Mouse (Mus musculus): ENCODE measurements around the gene Aco1. TPM values are rescaled to one million over a fixed set of nuclear protein-coding genes. Genes with fewer than 3 reads are reported as not detected.
"Not testable (repeated sequence)": the region's sequence is repeated elsewhere in the genome, so short reads cannot be mapped to it uniquely, and the experiment has no call there.

Gene Aco1
- 45.3 and 49.4 TPM in 2 replicates for polyA plus RNA-seq (2015; fragmentation: Nextera tagmentation; extraction: Ambion mirVana)

DNA sequence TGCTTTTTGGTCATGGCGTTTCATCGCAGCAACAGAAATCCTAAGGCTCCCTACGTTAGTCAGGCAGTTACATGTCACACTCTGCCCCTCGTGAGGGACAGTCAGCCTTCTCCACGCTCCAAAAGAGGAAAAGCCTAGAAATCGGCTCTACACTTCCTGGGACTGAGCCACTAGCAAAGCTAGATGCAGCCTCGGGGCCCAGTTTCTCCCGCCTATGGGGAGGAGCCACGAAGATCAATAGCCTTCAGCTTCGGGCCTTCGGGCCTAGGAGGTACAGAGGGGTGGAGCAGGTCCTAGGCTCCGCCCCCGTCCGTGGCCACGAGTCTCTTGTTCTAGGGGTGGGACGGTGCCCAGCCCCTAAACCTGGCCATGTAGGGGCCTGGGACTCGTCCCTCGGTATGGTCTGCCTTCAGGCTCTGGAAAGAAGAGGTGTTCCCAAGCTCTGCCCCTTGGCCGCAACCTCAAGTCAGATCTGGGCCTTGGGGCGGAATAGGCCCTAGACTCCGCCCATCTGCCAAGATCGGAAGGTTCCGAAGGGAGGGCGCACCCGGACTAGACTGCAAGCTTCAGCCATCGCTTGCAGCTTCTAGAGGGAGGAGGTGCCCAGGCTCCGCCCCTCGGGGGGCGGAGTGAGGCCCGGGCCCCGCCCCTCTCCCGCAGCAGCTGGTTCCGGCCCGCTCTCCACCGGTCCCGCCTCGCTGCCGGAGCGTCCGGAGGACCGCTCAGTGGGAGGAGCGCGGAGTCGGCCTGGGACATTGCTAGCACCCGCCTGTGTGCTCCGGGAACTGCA, at the start of gene Aco1:
Gene Aco1, plus strand, starts transcription at position 339 of the 790 bp plus-strand sequence.
- WGBS = under 1% methylated on average over 46 of the region's 46 CpGs
- H3K36me3 ChIP-seq (ENCODE audit: control insufficient read depth, insufficient read depth, low read length) = no peaks in the 10 kb centered on the region
- H3K4me1 ChIP-seq (ENCODE audit: control insufficient read depth, insufficient read depth, low read depth, low read length) = peaks cover 18% of the 10 kb centered on the region
- H3K27me3 ChIP-seq (replicated peaks; ENCODE audit: control insufficient read depth, insufficient read depth, low read length) = no peaks in the 10 kb centered on the region
- no peaks in the 10 kb centered on the region for H3K9me3 ChIP-seq (ENCODE audit: control insufficient read depth, low read length)
- peak within 1 kb of the TSS; percentile 79 for H3K4me2 ChIP-seq (ENCODE audit: low read length)
- H3K27ac ChIP-seq (ENCODE audit: low read depth, low read length) = peak within 1 kb of the TSS; percentile 89
- H3K9ac ChIP-seq (ENCODE audit: low read depth, low read length) = peak within 1 kb of the TSS; percentile 81
- H3K4me3 ChIP-seq (ENCODE audit: low read length) = peak within 1 kb of the TSS; percentile 70
- ATAC-seq = peak; percentile 98

DNA sequence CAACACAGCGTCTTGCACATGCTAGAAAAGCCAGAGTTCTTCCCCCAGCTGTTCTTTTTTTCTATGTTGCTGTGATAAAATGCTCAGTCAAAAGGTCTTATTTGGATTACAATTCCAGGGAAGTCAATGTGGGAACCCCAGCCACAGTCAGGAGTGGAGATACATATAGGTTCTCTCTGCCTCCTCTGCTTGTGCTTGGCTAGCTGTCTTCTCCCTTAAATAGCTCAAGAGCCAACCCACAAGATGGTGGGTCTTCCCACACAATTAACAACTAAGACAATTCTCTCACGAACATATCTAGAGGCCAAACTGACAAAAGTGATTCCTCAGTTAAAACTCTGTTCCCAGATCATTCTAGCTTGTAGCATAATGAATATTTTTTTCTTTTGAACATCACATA, 47.9 kb upstream of the Aco1 start:
- no peaks in the 10 kb centered on the region for H3K4me1 ChIP-seq (ENCODE audit: control insufficient read depth, insufficient read depth, low read depth, low read length)
- H3K9me3 ChIP-seq (ENCODE audit: control insufficient read depth, low read length) = no peaks in the 10 kb centered on the region
- no peaks in the 10 kb centered on the region for H3K27me3 ChIP-seq (replicated peaks; ENCODE audit: control insufficient read depth, insufficient read depth, low read length)
- 87% methylated on average over 2 of the region's 2 CpGs for WGBS
- H3K4me2 ChIP-seq (ENCODE audit: low read length) = no peak overlapping the region
- H3K27ac ChIP-seq (ENCODE audit: low read depth, low read length) = no peak overlapping the region
- no peak overlapping the region for H3K9ac ChIP-seq (ENCODE audit: low read depth, low read length)
- H3K4me3 ChIP-seq (ENCODE audit: low read length) = no peak overlapping the region
- no peaks in the 10 kb centered on the region for H3K36me3 ChIP-seq (ENCODE audit: control insufficient read depth, insufficient read depth, low read length)
- ATAC-seq = no peak

DNA sequence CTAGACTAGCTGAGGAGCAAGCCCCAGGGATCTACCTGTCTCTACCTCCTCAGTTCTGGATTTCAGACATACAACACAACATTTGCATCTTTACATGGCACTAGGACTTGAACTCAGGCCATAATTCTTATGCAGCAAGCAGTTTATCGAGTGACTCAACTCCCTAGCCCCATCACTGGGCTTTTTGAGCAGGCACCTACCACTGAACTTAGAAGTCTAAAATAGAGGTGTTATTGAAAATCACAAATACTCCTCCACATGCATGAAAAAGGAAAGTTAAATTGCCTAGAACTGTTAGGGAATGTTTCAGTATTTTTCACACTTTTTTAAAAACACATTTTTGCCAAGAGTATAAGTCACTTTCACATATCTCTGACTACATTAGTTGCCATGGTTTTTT, 39.9 kb upstream of the Aco1 start:
- H3K27ac ChIP-seq (ENCODE audit: low read depth, low read length) = no peak overlapping the region
- no peaks in the 10 kb centered on the region for H3K36me3 ChIP-seq (ENCODE audit: control insufficient read depth, insufficient read depth, low read length)
- H3K9me3 ChIP-seq (ENCODE audit: control insufficient read depth, low read length) = no peaks in the 10 kb centered on the region; the same call in 1 of the 2 replicates
- no peak for ATAC-seq
- H3K9ac ChIP-seq (ENCODE audit: low read depth, low read length) = no peak overlapping the region
- WGBS = 91% methylated on average over 1 of the region's 1 CpGs
- H3K27me3 ChIP-seq (replicated peaks; ENCODE audit: control insufficient read depth, insufficient read depth, low read length) = no peaks in the 10 kb centered on the region
- no peak overlapping the region for H3K4me3 ChIP-seq (ENCODE audit: low read length)
- no peaks in the 10 kb centered on the region for H3K4me1 ChIP-seq (ENCODE audit: control insufficient read depth, insufficient read depth, low read depth, low read length)
- no peak overlapping the region for H3K4me2 ChIP-seq (ENCODE audit: low read length)

DNA sequence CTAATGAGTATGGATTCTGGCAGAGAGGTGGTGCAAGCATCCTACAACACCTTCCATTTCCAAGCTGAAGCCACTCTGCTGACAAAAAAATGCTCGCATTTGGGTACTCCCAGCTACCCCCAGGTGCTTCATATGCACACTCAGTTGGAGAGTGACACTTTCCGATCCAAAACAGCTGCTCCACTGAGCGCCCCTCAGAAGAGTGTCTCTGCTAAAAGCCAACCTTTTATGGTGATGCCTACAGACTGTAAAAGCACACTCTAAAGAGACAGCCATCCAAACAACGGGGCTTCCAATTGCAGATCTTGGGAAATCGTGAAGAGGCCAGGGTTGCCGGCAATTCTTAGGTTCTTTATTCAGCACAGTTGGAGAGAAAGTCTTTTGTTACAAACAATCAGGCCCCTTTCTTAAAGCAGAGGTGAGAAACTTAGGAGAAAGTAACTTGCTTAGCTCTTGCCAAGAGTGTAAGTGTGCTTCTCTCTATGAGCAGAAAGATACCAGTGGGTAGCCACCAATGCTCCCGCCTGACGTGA, 36.8 kb upstream of the Aco1 start:
- Histone ChIP-seq H3K9ac (ENCODE audit: low read depth, low read length) (no peak overlapping the region), H3K27me3 (replicated peaks; ENCODE audit: control insufficient read depth, insufficient read depth, low read length) (no peaks in the 10 kb centered on the region), H3K9me3 (ENCODE audit: control insufficient read depth, low read length) (no peaks in the 10 kb centered on the region; the same call in 1 of the 2 replicates), H3K4me3 (ENCODE audit: low read length) (no peak overlapping the region), H3K36me3 (ENCODE audit: control insufficient read depth, insufficient read depth, low read length) (no peaks in the 10 kb centered on the region), H3K4me2 (ENCODE audit: low read length) (no peak overlapping the region), H3K27ac (ENCODE audit: low read depth, low read length) (no peak overlapping the region), H3K4me1 (ENCODE audit: control insufficient read depth, insufficient read depth, low read depth, low read length) (no peaks in the 10 kb centered on the region)
- 25% methylated on average over 8 of the region's 8 CpGs for WGBS
- ATAC-seq = 0 out of 2 replicates have a peak, but pooled peaks have one; percentile 50

DNA sequence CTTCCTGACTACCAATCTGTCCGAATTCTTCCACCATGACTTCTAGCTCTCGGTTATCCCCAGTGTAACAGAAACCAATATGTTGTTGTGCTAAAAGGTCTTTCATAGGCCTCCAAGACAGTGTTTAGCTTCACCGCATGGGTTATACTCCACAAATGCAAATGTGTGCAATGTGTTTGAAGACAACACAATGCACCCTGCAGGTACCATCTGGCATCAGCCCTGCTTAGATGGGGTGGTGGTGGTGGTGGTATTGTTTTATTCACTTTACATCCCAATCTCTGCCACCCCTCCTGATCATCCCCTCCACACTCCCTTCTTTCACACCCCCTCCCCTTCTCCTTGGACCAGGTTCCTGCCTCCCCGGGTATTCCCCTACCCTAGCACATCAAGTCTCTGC, 34.9 kb upstream of the Aco1 start:
- Histone ChIP-seq H3K4me3 (ENCODE audit: low read length) (no peak overlapping the region), H3K36me3 (ENCODE audit: control insufficient read depth, insufficient read depth, low read length) (no peaks in the 10 kb centered on the region), H3K4me2 (ENCODE audit: low read length) (no peak overlapping the region), H3K27ac (ENCODE audit: low read depth, low read length) (no peak overlapping the region), H3K27me3 (replicated peaks; ENCODE audit: control insufficient read depth, insufficient read depth, low read length) (no peaks in the 10 kb centered on the region), H3K9me3 (ENCODE audit: control insufficient read depth, low read length) (no peaks in the 10 kb centered on the region; the same call in 1 of the 2 replicates), H3K4me1 (ENCODE audit: control insufficient read depth, insufficient read depth, low read depth, low read length) (no peaks in the 10 kb centered on the region), H3K9ac (ENCODE audit: low read depth, low read length) (no peak overlapping the region)
- no peak for ATAC-seq
- 78% methylated on average over 4 of the region's 4 CpGs for WGBS

DNA sequence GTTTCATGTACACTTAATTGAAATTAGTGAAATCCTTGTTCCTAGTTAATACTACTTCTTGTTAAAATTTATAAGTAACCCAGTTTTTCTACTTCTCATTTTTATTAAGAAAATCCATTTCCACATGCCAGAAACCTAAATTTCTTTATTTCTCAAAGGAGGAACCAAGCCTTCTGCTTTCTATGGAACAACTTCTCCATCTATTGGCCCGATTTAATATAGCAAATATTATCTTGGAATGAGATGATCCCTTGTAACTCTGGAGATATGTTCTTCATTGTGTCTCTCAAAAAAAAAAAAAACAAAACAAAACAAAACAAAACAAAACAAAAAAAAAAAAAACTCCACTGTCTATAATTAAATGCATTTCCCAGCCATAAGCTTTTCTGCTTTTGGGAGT, 29.7 kb upstream of the Aco1 start:
- no peak overlapping the region for H3K4me3 ChIP-seq (ENCODE audit: low read length)
- H3K27me3 ChIP-seq (replicated peaks; ENCODE audit: control insufficient read depth, insufficient read depth, low read length) = no peaks in the 10 kb centered on the region
- H3K9ac ChIP-seq (ENCODE audit: low read depth, low read length) = no peak overlapping the region
- H3K36me3 ChIP-seq (ENCODE audit: control insufficient read depth, insufficient read depth, low read length) = no peaks in the 10 kb centered on the region
- H3K9me3 ChIP-seq (ENCODE audit: control insufficient read depth, low read length) = no peaks in the 10 kb centered on the region
- no peaks in the 10 kb centered on the region for H3K4me1 ChIP-seq (ENCODE audit: control insufficient read depth, insufficient read depth, low read depth, low read length)
- H3K4me2 ChIP-seq (ENCODE audit: low read length) = no peak overlapping the region
- WGBS = 84% methylated on average over 1 of the region's 1 CpGs
- ATAC-seq = peak; percentile 52; the same call in 1 of the 2 replicates
- no peak overlapping the region for H3K27ac ChIP-seq (ENCODE audit: low read depth, low read length)

DNA sequence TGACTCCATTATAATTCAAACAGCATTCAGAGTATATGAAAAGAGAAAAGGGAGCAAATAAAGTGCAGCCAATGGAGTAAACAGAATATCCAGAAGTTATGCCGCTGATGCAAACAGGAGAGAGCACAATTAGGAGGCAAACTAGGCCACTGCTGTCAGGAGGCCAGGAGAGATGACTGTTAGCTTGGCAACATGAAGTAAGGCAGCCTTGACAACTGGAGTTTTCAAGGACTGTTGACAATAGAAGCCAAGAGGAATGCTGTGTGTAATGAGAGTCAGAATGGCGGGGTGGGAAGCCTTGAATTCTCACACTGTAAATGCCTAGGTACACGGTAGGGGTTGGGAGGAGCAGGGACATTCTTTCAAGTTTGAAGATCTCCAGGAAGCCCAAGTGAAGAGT, 21.7 kb upstream of the Aco1 start:
- Histone ChIP-seq H3K4me1 (ENCODE audit: control insufficient read depth, insufficient read depth, low read depth, low read length) (no peaks in the 10 kb centered on the region), H3K4me3 (ENCODE audit: low read length) (no peak overlapping the region), H3K36me3 (ENCODE audit: control insufficient read depth, insufficient read depth, low read length) (no peaks in the 10 kb centered on the region), H3K9ac (ENCODE audit: low read depth, low read length) (no peak overlapping the region), H3K27ac (ENCODE audit: low read depth, low read length) (no peak overlapping the region), H3K4me2 (ENCODE audit: low read length) (no peak overlapping the region), H3K27me3 (replicated peaks; ENCODE audit: control insufficient read depth, insufficient read depth, low read length) (no peaks in the 10 kb centered on the region), H3K9me3 (ENCODE audit: control insufficient read depth, low read length) (no peaks in the 10 kb centered on the region)
- ATAC-seq = no peak
- 71% methylated on average over 3 of the region's 3 CpGs for WGBS

DNA sequence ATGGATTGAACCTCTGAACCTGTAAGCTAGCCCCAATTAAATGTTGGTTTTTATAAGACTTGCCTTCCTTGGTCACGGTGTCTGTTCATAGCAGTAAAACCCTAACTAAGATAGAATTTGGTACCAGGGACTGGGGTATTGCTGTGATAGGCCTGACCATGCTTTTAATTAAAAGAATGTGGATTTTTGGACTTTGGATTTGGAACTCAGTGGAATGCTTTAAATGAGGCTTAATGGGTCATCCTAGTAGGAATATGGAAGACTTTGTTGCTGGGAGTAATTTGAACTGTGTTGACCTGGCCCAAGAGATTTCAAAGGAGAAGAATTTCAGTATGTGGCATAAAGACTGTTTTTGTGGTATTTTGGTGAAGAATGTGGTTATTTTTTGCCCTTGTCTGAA, 20.6 kb upstream of the Aco1 start:
- H3K27me3 ChIP-seq (replicated peaks; ENCODE audit: control insufficient read depth, insufficient read depth, low read length); H3K9ac ChIP-seq (ENCODE audit: low read depth, low read length); H3K27ac ChIP-seq (ENCODE audit: low read depth, low read length); H3K9me3 ChIP-seq (ENCODE audit: control insufficient read depth, low read length); H3K4me3 ChIP-seq (ENCODE audit: low read length); ATAC-seq; H3K36me3 ChIP-seq (ENCODE audit: control insufficient read depth, insufficient read depth, low read length); H3K4me2 ChIP-seq (ENCODE audit: low read length); H3K4me1 ChIP-seq (ENCODE audit: control insufficient read depth, insufficient read depth, low read depth, low read length): not testable (repeated sequence)
- WGBS = 85% methylated on average over 1 of the region's 1 CpGs

DNA sequence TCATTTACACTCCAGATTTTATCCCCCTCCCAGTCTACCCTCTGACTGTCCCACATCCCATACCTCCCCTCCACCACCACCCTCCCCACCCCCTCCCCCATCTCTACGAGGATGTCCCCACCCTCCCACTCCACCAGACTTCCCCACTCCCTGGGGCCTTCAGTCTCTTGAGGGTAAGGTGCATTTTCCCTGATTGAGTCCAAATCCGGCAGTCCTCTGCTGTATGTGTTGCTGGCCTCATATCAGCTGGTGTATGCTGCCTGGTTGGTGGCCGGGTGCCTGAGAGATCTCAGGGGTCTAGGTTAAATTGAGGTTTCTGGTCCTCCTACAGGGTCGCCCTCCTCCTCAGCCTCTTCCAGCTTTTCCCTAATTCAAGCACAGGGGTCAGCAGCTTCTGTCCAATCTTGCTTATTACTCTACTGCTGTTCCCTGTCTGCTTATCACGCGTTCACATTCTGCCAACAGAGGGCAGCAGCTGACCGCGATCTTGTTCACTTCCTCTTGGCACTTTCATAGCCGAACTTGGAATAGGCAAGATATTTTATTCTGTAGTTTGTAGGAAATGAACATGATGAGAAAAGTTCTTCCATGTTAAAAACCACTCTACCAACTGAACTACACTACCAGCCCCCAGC, 8.3 kb upstream of the Aco1 start:
- WGBS = 20% methylated on average over 9 of the region's 9 CpGs
- no peak overlapping the region for H3K4me3 ChIP-seq (ENCODE audit: low read length)
- H3K9me3 ChIP-seq (ENCODE audit: control insufficient read depth, low read length) = no peaks in the 10 kb centered on the region
- H3K27me3 ChIP-seq (replicated peaks; ENCODE audit: control insufficient read depth, insufficient read depth, low read length) = no peaks in the 10 kb centered on the region
- H3K9ac ChIP-seq (ENCODE audit: low read depth, low read length) = no peak overlapping the region
- H3K4me2 ChIP-seq (ENCODE audit: low read length) = 0 out of 2 replicates have a peak overlapping the region, but pooled peaks have one; percentile 15
- ATAC-seq = peak; percentile 78
- H3K4me1 ChIP-seq (ENCODE audit: control insufficient read depth, insufficient read depth, low read depth, low read length) = no peaks in the 10 kb centered on the region
- H3K36me3 ChIP-seq (ENCODE audit: control insufficient read depth, insufficient read depth, low read length) = no peaks in the 10 kb centered on the region
- no peak overlapping the region for H3K27ac ChIP-seq (ENCODE audit: low read depth, low read length)
